Mouse (Mus musculus) limb, embryonic 12.5 days (tissue): ENCODE results near the gene Spdye4a. TPM values are rescaled to one million over a fixed set of nuclear protein-coding genes. Genes with fewer than 3 reads are reported as not detected.

Experiments used
- ATAC-seq: fragments of 200-750 bp; cut with Nextera tagmentation; 2 replicates; pipeline ENCODE4 v1.8.0; 2017; ENCODE audit warnings: low read depth, moderate TSS enrichment; ENCODE audit not compliant: insufficient number of reproducible peaks, insufficient read depth, low FRiP score, low TSS enrichment
- H3K27ac ChIP-seq: fragments of 300-500 bp; sonication (generic); 2 replicates; pipeline ENCODE4 v1.5.1; 2016; ENCODE audit warnings: mild to moderate bottlenecking, moderate library complexity
- H3K27me3 ChIP-seq: fragments of 300-500 bp; sonication (generic); 2 replicates; pipeline ENCODE4 v1.6.1; 2016; ENCODE audit warnings: mild to moderate bottlenecking, moderate library complexity
- H3K36me3 ChIP-seq: fragments of 300-500 bp; sonication (generic); 2 replicates; pipeline ENCODE4 v1.6.1; 2016; ENCODE audit warnings: mild to moderate bottlenecking, moderate library complexity
- H3K4me1 ChIP-seq: fragments of 300-500 bp; sonication (generic); replicated peaks from 2 replicates; pipeline ENCODE4 v1.6.1; 2016
- H3K4me2 ChIP-seq: fragments of 300-500 bp; sonication (generic); 2 replicates; pipeline ENCODE4 v1.6.1; 2016; ENCODE audit warnings: mild to moderate bottlenecking, moderate library complexity
- H3K4me3 ChIP-seq: fragments of 300-500 bp; sonication (generic); replicated peaks from 2 replicates; pipeline ENCODE4 v1.5.1; 2016; ENCODE audit warnings: mild to moderate bottlenecking
- H3K9ac ChIP-seq: fragments of 300-500 bp; sonication (generic); replicated peaks from 2 replicates; pipeline ENCODE4 v1.6.1; 2016; ENCODE audit warnings: mild to moderate bottlenecking, moderate library complexity
- H3K9me3 ChIP-seq: fragments of 300-500 bp; sonication (generic); 2 replicates; pipeline ENCODE4 v1.6.1; 2016; ENCODE audit warnings: mild to moderate bottlenecking, moderate library complexity
- WGBS: fragments of 180-500 bp; shearing (Covaris S2); methylation state at CpG from one replicate; pipeline ENCODE4 v1.1.7; 2016; 5-methylcytosine and 5-hydroxymethylcytosine counted together
- polyA plus RNA-seq: library from polyadenylated mRNA; unstranded; fragments of >200 nt; fragmentation: Nextera tagmentation; extraction: Ambion mirVana; gene quantifications from 2 replicates; pipeline ENCODE4 v1.2.1, GENCODE M21; 2016

Gene Spdye4a
- polyA plus RNA-seq, 1 experiment from 2014 or later = not detected

DNA sequence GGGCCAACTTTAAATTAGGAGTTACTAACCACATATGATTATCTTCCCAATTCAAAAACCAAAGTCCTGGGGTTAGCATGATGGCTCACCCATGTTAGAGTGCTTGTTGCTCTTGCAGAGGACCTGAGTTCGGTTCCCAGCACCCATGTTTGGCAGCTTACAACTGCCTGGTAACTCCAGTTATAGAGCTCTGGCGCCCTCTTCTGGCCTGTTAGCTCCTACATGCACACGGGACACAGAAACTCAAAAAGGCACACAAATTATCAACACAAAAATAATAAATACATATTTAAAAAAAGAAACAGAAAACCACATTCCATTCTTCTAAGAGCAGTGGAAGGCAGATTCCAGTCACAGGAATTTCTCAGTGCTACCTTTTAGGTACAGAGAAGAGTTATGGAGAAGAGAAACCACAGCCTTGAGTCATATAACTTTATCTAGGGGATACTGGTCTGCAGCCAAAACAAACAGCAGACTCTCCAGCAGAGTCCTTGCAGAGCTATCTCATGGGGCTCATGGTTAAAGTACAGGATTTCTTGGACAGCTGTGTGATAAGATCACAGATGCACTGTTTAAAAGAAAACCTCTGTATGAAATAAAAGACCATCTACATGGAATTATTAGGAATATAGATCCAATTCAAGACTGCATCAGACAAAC is 49.0 kb downstream of the Spdye4a start:
- no peaks in the 10 kb centered on the region for H3K27me3 ChIP-seq
- H3K27ac ChIP-seq = no peak overlapping the region
- H3K9me3 ChIP-seq = peaks cover 12% of the 10 kb centered on the region; the same call in 1 of the 2 replicates
- WGBS = 84% methylated on average over 3 of the region's 3 CpGs
- H3K4me1 ChIP-seq = peaks cover 9% of the 10 kb centered on the region
- H3K36me3 ChIP-seq = peaks cover 59% of the 10 kb centered on the region
- no peak overlapping the region for H3K9ac ChIP-seq
- H3K4me2 ChIP-seq = no peak overlapping the region
- ATAC-seq = no peak
- no peak overlapping the region for H3K4me3 ChIP-seq

DNA sequence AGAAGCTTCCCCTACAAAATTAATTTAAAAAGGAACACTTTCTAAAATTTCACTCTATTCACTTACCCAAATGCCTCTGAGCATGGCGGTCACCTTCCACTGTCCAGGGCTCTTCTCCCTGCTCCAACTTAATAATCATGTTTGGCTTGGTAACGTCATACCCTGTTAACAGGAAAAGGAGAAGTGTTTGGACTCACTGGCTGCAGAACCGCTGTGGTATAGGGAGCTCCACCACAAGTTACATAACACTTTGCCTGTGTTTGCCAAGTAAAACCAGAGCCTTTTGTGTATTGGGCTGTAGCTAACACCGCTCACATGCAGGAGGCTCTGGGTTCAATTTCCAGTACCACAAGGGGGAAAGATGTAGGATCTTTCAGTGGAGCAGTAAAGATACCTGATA is 50.7 kb downstream of the Spdye4a start:
- no peak overlapping the region for H3K27ac ChIP-seq
- peaks cover 9% of the 10 kb centered on the region for H3K4me1 ChIP-seq
- H3K4me3 ChIP-seq = no peak overlapping the region
- 94% methylated on average over 4 of the region's 4 CpGs for WGBS
- H3K36me3 ChIP-seq = peaks cover 76% of the 10 kb centered on the region
- no peak overlapping the region for H3K9ac ChIP-seq
- ATAC-seq = no peak
- H3K27me3 ChIP-seq = no peaks in the 10 kb centered on the region
- no peak overlapping the region for H3K4me2 ChIP-seq
- peaks cover 12% of the 10 kb centered on the region; the same call in 1 of the 2 replicates for H3K9me3 ChIP-seq

Other genes starting within 250 kb of the Spdye4a start
- 58.2 and 60.1 TPM in 2 replicates for gene Rnf216, start 113.9 kb downstream of the Spdye4a start, polyA plus RNA-seq
- not detected in 2 replicates for gene Olfr718-ps1, start 79.3 kb downstream of the Spdye4a start, polyA plus RNA-seq
- 19.4 and 21.5 TPM in 2 replicates for gene Rbak, start 46.1 kb downstream of the Spdye4a start, polyA plus RNA-seq
- gene Spdye4b, start 45.9 kb downstream of the Spdye4a start, polyA plus RNA-seq = not detected in 2 replicates
- 25.1 and 26.1 TPM in 2 replicates for gene Zfp12, start 8.3 kb upstream of the Spdye4a start, polyA plus RNA-seq
- 8.5 and 11.0 TPM in 2 replicates for gene Zfp316, start 43.1 kb upstream of the Spdye4a start, polyA plus RNA-seq
- 0.12 and 0.18 TPM in 2 replicates for gene Zfp853, start 66.7 kb upstream of the Spdye4a start, polyA plus RNA-seq
- 53.9 and 56.9 TPM in 2 replicates for gene E130309D02Rik, start 88.5 kb upstream of the Spdye4a start, polyA plus RNA-seq
- gene Zdhhc4, start 102.4 kb upstream of the Spdye4a start, polyA plus RNA-seq = 77.1 and 87.0 TPM in 2 replicates
- 0.64 and 0.65 TPM in 2 replicates for gene Grid2ip, start 130.4 kb upstream of the Spdye4a start, polyA plus RNA-seq
- 288 and 297 TPM in 2 replicates for gene Kdelr2, start 176.9 kb upstream of the Spdye4a start, polyA plus RNA-seq
- gene Daglb, start 237.7 kb upstream of the Spdye4a start, polyA plus RNA-seq = 10.5 and 11.1 TPM in 2 replicates